Mouse (Mus musculus) heart, postnatal 0 days (tissue): ENCODE measurements around the gene Brca1. TPM values are rescaled to one million over a fixed set of nuclear protein-coding genes. Genes with fewer than 3 reads are reported as not detected.
A peak's percentile ranks its signal among the peaks of the same experiment; 100 is the strongest.

Experiments
- ATAC-seq: fragments of 200-750 bp; cut with Nextera tagmentation; 2 replicates; pipeline ENCODE4 v1.8.0; 2017; ENCODE audit warnings: low read depth, moderate number of reproducible peaks, moderate library complexity; ENCODE audit not compliant: insufficient read depth
- DNase-seq: peaks from one replicate; pipeline ENCODE4 v3.0.0-alpha.2; 2016; ENCODE audit warnings: low spot score
- H3K27ac ChIP-seq: fragments of 300-500 bp; sonication (generic); 2 replicates; pipeline ENCODE4 v1.5.1; 2014; ENCODE audit warnings: low read depth, mild to moderate bottlenecking
- H3K27me3 ChIP-seq: fragments of 300-500 bp; sonication (generic); 2 replicates; pipeline ENCODE4 v1.6.1; 2014; ENCODE audit warnings: low read length, mixed read lengths; ENCODE audit not compliant: control insufficient read depth, insufficient read depth
- H3K36me3 ChIP-seq: fragments of 300-500 bp; sonication (generic); replicated peaks from 2 replicates; pipeline ENCODE4 v1.6.1; 2014; ENCODE audit warnings: low read length, mixed read lengths; ENCODE audit not compliant: control insufficient read depth, insufficient read depth
- H3K4me1 ChIP-seq: fragments of 300-500 bp; sonication (generic); 2 replicates; pipeline ENCODE4 v1.6.1; 2014; ENCODE audit warnings: antibody characterized with exemption; ENCODE audit not compliant: control insufficient read depth, insufficient read depth
- H3K4me2 ChIP-seq: fragments of 300-500 bp; sonication (generic); 2 replicates; pipeline ENCODE4 v1.6.1; 2014; ENCODE audit warnings: low read depth, mild to moderate bottlenecking, low read length, moderate library complexity
- H3K4me3 ChIP-seq: fragments of 300-500 bp; sonication (generic); 2 replicates; pipeline ENCODE4 v1.5.1; 2014; ENCODE audit warnings: low read depth, low read length
- H3K9ac ChIP-seq: fragments of 300-500 bp; sonication (generic); replicated peaks from 2 replicates; pipeline ENCODE4 v1.6.1; 2014; ENCODE audit warnings: low read depth, low read length, mixed read lengths
- H3K9me3 ChIP-seq: fragments of 300-500 bp; sonication (generic); replicated peaks from 2 replicates; pipeline ENCODE4 v1.6.1; 2016; ENCODE audit warnings: low read length; ENCODE audit not compliant: control insufficient read depth
- CTCF ChIP-seq: IDR thresholded peaks from 2 replicates; pipeline ENCODE4 v1.5.1; 2016; ENCODE audit warnings: antibody characterized with exemption, control low read depth, low read depth
- EP300 ChIP-seq: IDR thresholded peaks from 2 replicates; pipeline ENCODE4 v1.6.1; 2016; ENCODE audit warnings: antibody characterized with exemption, low read depth
- WGBS: fragments of 180-500 bp; shearing (Covaris S2); extraction: QIAGEN DNeasy Blood & Tissue Kit; methylation state at CpG from one replicate; pipeline ENCODE4 v1.1.7; 2014; 5-methylcytosine and 5-hydroxymethylcytosine counted together
- polyA plus RNA-seq: library from polyadenylated mRNA; unstranded; fragments of >200 nt; fragmentation: Nextera tagmentation; extraction: Ambion mirVana; gene quantifications from 2 replicates; pipeline ENCODE4 v1.2.1, GENCODE M21; 2015
- total RNA-seq: library from RNA; depleted of rRNA; stranded (reverse); fragments of >200 nt; gene quantifications from 2 replicates; pipeline ENCODE4 v1.2.3, GENCODE M21; 2014; ENCODE audit warnings: low replicate concordance

Brca1 gene
- total and polyA plus RNA-seq, 2 experiments from 2014 or later = 0.94 to 4.7 TPM

DNA sequence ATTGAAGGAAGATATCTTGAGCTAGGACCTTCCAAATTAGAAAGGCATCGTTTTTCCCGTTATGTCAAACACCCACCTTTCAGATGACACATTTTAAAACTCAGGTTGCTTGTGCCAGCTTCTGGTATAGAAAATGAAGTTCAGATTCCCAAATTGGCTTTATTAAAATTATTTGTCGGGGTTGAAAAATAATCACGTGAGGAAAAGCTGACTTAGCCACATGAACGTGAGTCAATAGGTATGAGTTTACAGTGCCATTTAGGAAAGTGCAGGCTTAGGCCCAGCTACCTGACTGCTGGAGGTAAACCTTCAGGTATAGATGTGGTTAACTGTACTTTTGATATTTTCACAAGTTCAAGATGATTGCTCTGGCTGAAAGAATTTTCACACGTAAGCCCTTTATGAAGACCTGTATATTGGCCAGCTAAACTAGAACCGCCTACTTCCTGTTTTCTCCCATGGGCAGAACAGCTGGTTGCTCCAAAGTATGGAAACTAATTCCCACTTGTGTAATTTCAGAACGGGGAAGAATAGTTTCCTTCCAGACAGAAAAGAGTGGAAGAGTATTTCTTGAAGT is 1.7 kb upstream of the Brca1 start:
- Histone ChIP-seq H3K4me3 (peak overlapping the region; percentile 90), H3K27ac (peak overlapping the region; percentile 97), H3K27me3 (no peaks in the 10 kb centered on the region), H3K4me1 (peaks cover 22% of the 10 kb centered on the region), H3K9ac (peak overlapping the region; percentile 86), H3K36me3 (peaks cover 26% of the 10 kb centered on the region), H3K4me2 (peak overlapping the region; percentile 78), H3K9me3 (no peaks in the 10 kb centered on the region)
- 13% methylated on average over 8 of the region's 8 CpGs for WGBS
- peak; percentile 28 for DNase-seq
- TF ChIP-seq CTCF = no peak
- TF ChIP-seq EP300 = no peak
- no peak for ATAC-seq

DNA sequence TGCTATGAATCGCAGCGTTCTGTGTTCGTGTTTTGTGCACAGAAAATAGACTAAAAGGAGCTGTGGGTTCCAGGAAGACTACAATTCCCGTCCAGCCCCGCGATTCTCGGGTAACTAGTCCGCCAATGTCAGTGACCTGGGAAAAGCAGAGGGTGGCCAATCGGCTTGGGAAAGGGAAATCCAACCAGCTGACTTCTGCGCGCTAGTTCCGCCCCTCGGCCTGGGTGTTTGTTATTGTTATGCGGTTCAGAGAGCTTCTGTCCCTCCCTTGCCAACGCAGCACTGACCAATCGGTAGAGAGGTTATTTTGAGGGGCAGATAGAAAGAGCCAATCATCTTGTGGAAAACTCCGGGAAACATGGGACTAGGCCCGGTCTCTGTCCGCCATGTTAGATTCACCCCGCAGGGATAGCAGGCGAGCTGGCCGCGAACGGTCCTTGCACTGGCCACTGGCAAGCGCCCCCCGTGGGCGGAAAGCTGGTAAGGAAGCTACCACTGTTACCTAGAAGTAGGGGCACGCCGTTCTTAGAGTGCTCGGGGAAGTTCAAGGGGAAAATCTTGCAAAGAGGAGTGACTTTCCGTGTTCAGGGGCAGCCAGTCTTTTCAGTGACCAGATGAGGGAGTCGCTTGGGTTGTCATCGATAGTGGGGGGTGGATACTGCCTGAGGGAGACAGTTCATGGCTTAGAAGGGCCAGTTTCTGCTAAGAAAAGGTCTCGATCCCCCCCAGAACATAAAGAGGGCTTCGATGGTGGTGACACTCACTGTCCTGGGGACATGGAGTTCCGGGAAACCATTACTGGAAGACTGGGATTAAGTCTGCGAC is 933 bp upstream of the Brca1 start:
- H3K4me1 ChIP-seq = peaks cover 22% of the 10 kb centered on the region
- H3K27me3 ChIP-seq = no peaks in the 10 kb centered on the region
- H3K9ac ChIP-seq = peak overlapping the region; percentile 86
- peak overlapping the region; percentile 97 for H3K27ac ChIP-seq
- no peaks in the 10 kb centered on the region for H3K9me3 ChIP-seq
- peak overlapping the region; percentile 90 for H3K4me3 ChIP-seq
- peaks cover 23% of the 10 kb centered on the region for H3K36me3 ChIP-seq
- WGBS = under 1% methylated on average over 37 of the region's 37 CpGs
- ATAC-seq (peak; percentile 97), DNase-seq (peak; percentile 100)
- H3K4me2 ChIP-seq = peak overlapping the region; percentile 78
- TF ChIP-seq EP300 (no peak), CTCF (peak; percentile 31)

DNA sequence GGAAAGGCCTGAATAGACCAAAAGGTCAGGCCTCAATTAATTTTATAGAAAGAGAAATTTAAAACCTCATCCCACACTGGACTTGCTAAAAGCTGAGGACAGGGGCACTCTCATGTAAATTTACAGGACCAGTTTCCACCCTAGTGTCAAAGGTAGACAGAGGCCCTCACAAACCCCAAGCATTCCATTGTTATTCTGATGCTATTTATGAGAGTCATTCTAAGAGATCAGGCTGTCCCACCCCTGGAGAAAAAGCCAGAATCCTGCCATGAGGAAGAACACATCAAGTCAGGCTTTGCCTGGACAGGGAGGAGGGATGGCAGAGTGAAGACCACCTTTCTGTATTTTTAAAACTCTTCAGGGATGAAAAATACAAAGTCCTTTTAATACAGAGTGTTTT is 3.2 kb downstream of the Brca1 start:
- Histone ChIP-seq H3K4me3 (no peak overlapping the region), H3K9me3 (no peaks in the 10 kb centered on the region), H3K4me2 (no peak overlapping the region), H3K9ac (no peak overlapping the region), H3K36me3 (peaks cover 7% of the 10 kb centered on the region; the same call in 1 of the 2 replicates), H3K27me3 (no peaks in the 10 kb centered on the region), H3K4me1 (peaks cover 11% of the 10 kb centered on the region), H3K27ac (no peak overlapping the region)
- no peak for ATAC-seq
- DNase-seq = no peak
- no peak for TF ChIP-seq EP300
- TF ChIP-seq CTCF = no peak

DNA sequence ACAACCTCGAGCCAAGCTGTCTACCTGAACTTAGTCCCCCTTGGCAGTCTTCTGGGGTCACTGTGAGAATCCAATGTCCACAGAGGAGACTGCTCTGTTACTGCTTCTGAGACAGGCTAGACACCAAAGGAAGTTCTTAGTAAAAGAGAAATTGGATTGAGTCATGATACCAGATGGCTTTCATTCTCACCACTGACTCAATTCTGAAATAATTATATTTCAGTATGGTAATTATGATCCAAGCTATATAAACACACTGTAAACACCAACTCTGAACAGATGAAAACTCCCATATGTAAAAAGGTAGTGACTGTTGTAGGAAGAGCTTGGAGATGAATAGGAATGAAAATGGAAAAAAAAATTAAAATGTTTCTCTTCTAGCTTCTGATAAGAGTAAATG is 7.6 kb downstream of the Brca1 start:
- Histone ChIP-seq H3K4me3 (no peak overlapping the region), H3K27me3 (no peaks in the 10 kb centered on the region), H3K4me2 (no peak overlapping the region), H3K4me1 (no peaks in the 10 kb centered on the region), H3K27ac (no peak overlapping the region), H3K36me3 (peaks cover 7% of the 10 kb centered on the region; the same call in 1 of the 2 replicates), H3K9ac (no peak overlapping the region), H3K9me3 (no peaks in the 10 kb centered on the region)
- no peak for DNase-seq
- no peak for ATAC-seq
- WGBS = 77% methylated on average over 1 of the region's 1 CpGs
- TF ChIP-seq EP300 = no peak
- TF ChIP-seq CTCF = no peak

DNA sequence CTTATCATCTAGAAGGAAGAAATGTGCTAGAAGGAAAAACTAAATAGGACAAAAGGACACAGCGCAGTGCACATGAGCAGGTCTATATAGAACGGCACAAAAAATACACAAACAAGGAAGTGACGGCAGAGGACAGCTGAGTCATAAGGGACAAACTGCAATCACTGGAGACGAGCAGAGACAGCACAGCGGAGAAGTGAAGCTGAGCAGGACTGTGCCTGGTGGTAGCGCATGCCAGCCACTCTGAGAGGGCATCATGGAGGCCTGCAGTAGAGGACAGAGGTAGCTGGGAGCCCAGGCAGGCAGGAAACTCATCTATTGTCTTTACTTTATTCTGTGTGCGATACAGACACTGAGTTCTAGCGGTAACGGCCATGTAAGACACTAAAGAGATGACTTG is 8.2 kb downstream of the Brca1 start:
- Histone ChIP-seq H3K36me3 (peaks cover 4% of the 10 kb centered on the region; the same call in 1 of the 2 replicates), H3K9me3 (no peaks in the 10 kb centered on the region), H3K4me1 (no peaks in the 10 kb centered on the region), H3K9ac (no peak overlapping the region), H3K4me3 (no peak overlapping the region), H3K27me3 (no peaks in the 10 kb centered on the region), H3K4me2 (no peak overlapping the region), H3K27ac (no peak overlapping the region)
- ATAC-seq = no peak
- no peak for DNase-seq
- TF ChIP-seq CTCF (no peak), EP300 (no peak)
- WGBS = 74% methylated on average over 9 of the region's 9 CpGs
